Mouse (Mus musculus) lung, adult 2 months (tissue): Measurements from ENCODE around the gene Prkcg.

Source experiments
- CTCF ChIP-seq: fragments of 200-500 bp; IDR thresholded peaks from 2 replicates; pipeline ENCODE4 v1.5.1; 2011; ENCODE audit warnings: mild to moderate bottlenecking, low read length, control low read depth; ENCODE audit not compliant: insufficient read depth
- POLR2A ChIP-seq: fragments of 200-500 bp; IDR thresholded peaks from 2 replicates; pipeline ENCODE4 v1.6.1; 2011; ENCODE audit warnings: low read depth, mild to moderate bottlenecking, control low read depth, low read length, borderline replicate concordance; ENCODE audit errors: extremely low read depth

GRCm38 (mm10) chr7:3303276-3303781 lies 14.3 kb downstream of the Prkcg start:
- TF ChIP-seq CTCF, result no peak
- no peak for TF ChIP-seq POLR2A
